Mouse (Mus musculus) liver, embryonic 14.5 days (tissue): ENCODE data around the gene Slc22a16. TPM values are rescaled to one million over a fixed set of nuclear protein-coding genes. Genes with fewer than 3 reads are reported as not detected.
"Not testable (repeated sequence)": the region's sequence is repeated elsewhere in the genome, so short reads cannot be mapped to it uniquely, and the experiment has no call there.

Source experiments
- ATAC-seq: fragments of 200-750 bp; cut with Nextera tagmentation; 2 replicates; pipeline ENCODE4 v1.8.0; 2017; ENCODE audit warnings: moderate number of reproducible peaks, mild to moderate bottlenecking, moderate library complexity; ENCODE audit not compliant: insufficient read depth
- DNase-seq, 3 experiments: peaks; one replicate each; pipeline ENCODE4 v3.0.0-alpha.2; 2012 to 2013; ENCODE audit warnings: low read depth in 3 of 3, low spot score in 3 of 3
- H3K27ac ChIP-seq: fragments of 300-500 bp; sonication (generic); 2 replicates; pipeline ENCODE4 v1.5.1; 2014; ENCODE audit warnings: moderate library complexity, mild to moderate bottlenecking, control low read depth, inconsistent platforms
- H3K27me3 ChIP-seq: fragments of 300-500 bp; sonication (generic); 2 replicates; pipeline ENCODE4 v1.6.1; 2014; ENCODE audit warnings: mild to moderate bottlenecking, low read length, moderate library complexity; ENCODE audit not compliant: control insufficient read depth, insufficient read depth
- H3K36me3 ChIP-seq: fragments of 300-500 bp; sonication (generic); replicated peaks from 2 replicates; pipeline ENCODE4 v1.6.1; 2014; ENCODE audit warnings: low read depth; ENCODE audit not compliant: control insufficient read depth, insufficient read depth
- H3K4me1 ChIP-seq, 2 experiments: fragments of 200-500 bp in 1 of 2; fragments of 300-500 bp in 1 of 2; sonication (generic) in 1 of 2; replicated peaks; 2 replicates each; pipeline ENCODE4 v1.6.1; 2012 to 2014; ENCODE audit warnings: antibody characterized with exemption in 1 of 2, inconsistent platforms in 1 of 2, low read length in 1 of 2; ENCODE audit not compliant: control insufficient read depth in 2 of 2, insufficient read depth in 2 of 2
- H3K4me2 ChIP-seq: fragments of 300-500 bp; sonication (generic); 2 replicates; pipeline ENCODE4 v1.6.1; 2014; ENCODE audit warnings: low read depth, mild to moderate bottlenecking, control low read depth, moderate library complexity
- H3K4me3 ChIP-seq, 2 experiments: fragments of 200-500 bp in 1 of 2; fragments of 300-500 bp in 1 of 2; sonication (generic) in 1 of 2; 2 replicates each; pipeline ENCODE4 v1.5.1; 2012 to 2014; ENCODE audit warnings: low read depth in 2 of 2, low read length in 2 of 2, mild to moderate bottlenecking in 2 of 2, control low read depth in 1 of 2, inconsistent platforms in 1 of 2, moderate library complexity in 1 of 2; ENCODE audit not compliant: insufficient read depth in 1 of 2
- H3K9ac ChIP-seq: fragments of 300-500 bp; sonication (generic); replicated peaks from 2 replicates; pipeline ENCODE4 v1.6.1; 2014; ENCODE audit warnings: mild to moderate bottlenecking, control low read depth, moderate library complexity
- H3K9me3 ChIP-seq: fragments of 300-500 bp; sonication (generic); 2 replicates; pipeline ENCODE4 v1.6.1; 2016; ENCODE audit warnings: low read length, mixed read lengths; ENCODE audit not compliant: control insufficient read depth
- CTCF ChIP-seq: IDR thresholded peaks from 2 replicates; pipeline ENCODE4 v1.5.1; 2016; ENCODE audit warnings: antibody characterized with exemption, low read depth, control low read depth
- EP300 ChIP-seq: IDR thresholded peaks from 2 replicates; pipeline ENCODE4 v1.6.1; 2016; ENCODE audit warnings: antibody characterized with exemption, low read depth
- WGBS: fragments of 180-500 bp; shearing (Covaris S2); extraction: QIAGEN DNeasy Blood & Tissue Kit; methylation state at CpG from one replicate; pipeline ENCODE4 v1.1.7; 2014; ENCODE audit not compliant: insufficient replicate concordance; 5-methylcytosine and 5-hydroxymethylcytosine counted together
- polyA plus RNA-seq, 2 experiments: library from polyadenylated mRNA; depleted of rRNA in 1 of 2; stranded (reverse) in 1 of 2; unstranded in 1 of 2; fragments of >200 nt; fragmentation: Nextera tagmentation in 1 of 2; extraction: Ambion mirVana in 1 of 2; gene quantifications; 2 replicates each; pipeline versions ENCODE4 v1.2.1 to v1.2.3; 2012 to 2014

The Slc22a16 gene
- polyA plus RNA-seq, 2 experiments = not detected

GRCm38 (mm10) chr10:40551801-40552200 lies 18.3 kb upstream of the Slc22a16 start:
- no peak for TF ChIP-seq CTCF
- TF ChIP-seq EP300 = no peak
- no peaks in the 10 kb centered on the region for H3K36me3 ChIP-seq
- H3K27ac ChIP-seq = no peak overlapping the region
- no peak for ATAC-seq
- no peaks in the 10 kb centered on the region for H3K4me1 ChIP-seq
- no peak for DNase-seq
- no peak overlapping the region for H3K4me3 ChIP-seq
- H3K9ac ChIP-seq = no peak overlapping the region
- H3K9me3 ChIP-seq = no peaks in the 10 kb centered on the region
- H3K4me2 ChIP-seq = no peak overlapping the region
- WGBS = 50% methylated on average over 2 of the region's 2 CpGs
- H3K27me3 ChIP-seq = no peaks in the 10 kb centered on the region

- H3K27me3 ChIP-seq, H3K4me2 ChIP-seq, DNase-seq, H3K4me1 ChIP-seq, H3K9me3 ChIP-seq, ATAC-seq, H3K4me3 ChIP-seq, H3K36me3 ChIP-seq, H3K27ac ChIP-seq, H3K9ac ChIP-seq: not testable (repeated sequence)
- WGBS = 94% methylated on average over 6 of the region's 6 CpGs
These were observed 4.4 kb upstream of the Slc22a16 start for GRCm38 (mm10) chr10:40565695-40566094.

GRCm38 (mm10) chr10:40575912-40576634 lies 5.9 kb downstream of the Slc22a16 start:
- Histone ChIP-seq H3K27ac (no peak overlapping the region), H3K4me2 (no peak overlapping the region), H3K9me3 (no peaks in the 10 kb centered on the region), H3K27me3 (no peaks in the 10 kb centered on the region), H3K9ac (no peak overlapping the region), H3K4me1 (no peaks in the 10 kb centered on the region), H3K4me3 (no peak overlapping the region), H3K36me3 (no peaks in the 10 kb centered on the region)
- ATAC-seq (no peak), DNase-seq (peak in 1 of 3 experiments; percentile 11)
- TF ChIP-seq EP300 = no peak
- no peak for TF ChIP-seq CTCF
- 42% methylated on average over 7 of the region's 7 CpGs for WGBS

GRCm38 (mm10) chr10:40583584-40584255 lies 13.6 kb downstream of the Slc22a16 start:
- no peak overlapping the region for H3K4me2 ChIP-seq
- 69% methylated on average over 8 of the region's 8 CpGs for WGBS
- TF ChIP-seq CTCF (peak; percentile 56), EP300 (no peak)
- no peak overlapping the region for H3K27ac ChIP-seq
- no peak overlapping the region for H3K9ac ChIP-seq
- H3K4me1 ChIP-seq = no peaks in the 10 kb centered on the region
- no peak overlapping the region for H3K4me3 ChIP-seq
- H3K9me3 ChIP-seq = no peaks in the 10 kb centered on the region
- no peaks in the 10 kb centered on the region for H3K36me3 ChIP-seq
- ATAC-seq = no peak
- DNase-seq = peak in 1 of 3 experiments; percentile 1
- no peaks in the 10 kb centered on the region for H3K27me3 ChIP-seq

GRCm38 (mm10) chr10:40592186-40592585 lies 22.1 kb downstream of the Slc22a16 start:
- H3K36me3 ChIP-seq = no peaks in the 10 kb centered on the region
- DNase-seq (no peak), ATAC-seq (no peak)
- no peak overlapping the region for H3K4me2 ChIP-seq
- no peaks in the 10 kb centered on the region for H3K4me1 ChIP-seq
- TF ChIP-seq EP300 (no peak), CTCF (no peak)
- H3K27me3 ChIP-seq = no peaks in the 10 kb centered on the region
- no peak overlapping the region for H3K9ac ChIP-seq
- 58% methylated on average over 7 of the region's 7 CpGs for WGBS
- no peak overlapping the region for H3K27ac ChIP-seq
- no peak overlapping the region for H3K4me3 ChIP-seq
- H3K9me3 ChIP-seq = no peaks in the 10 kb centered on the region
